Mouse (Mus musculus): ENCODE measurements at regions not wholly inside any gene's neighbourhood (a gene's known extent, or its start where the extent isn't known, plus 50 kb on each side); places are given as distances from the start of the nearest gene placed in this dataset.

- no peak for TF ChIP-seq CTCF (IDR thresholded peaks at IDR 0.05; ENCODE audit: extremely low read depth, insufficient read depth, low read length)
- no peak for TF ChIP-seq POLR2A (IDR thresholded peaks at IDR 0.05; ENCODE audit: extremely low read depth, insufficient read depth, low read length)
Measured at GRCm38 (mm10) chr7:36247356-36247755, 444.6 kb upstream of the Zfp507 start.
